14 mouse cellular contexts compared by ENCODE assay signal in genomic region chr1:86834351-86834987, GRCm38 (mm10).
DNase-seq lines count a peak whose midpoint lies in the region; ATAC-seq and TF ChIP-seq lines count a peak whose summit lies in the region.
"Had no signal": no experiment of that assay in that cellular context is flagged by ENCODE, and none has a peak within 500 bp of the region (broad histone marks: within the 10 kb centered on the region; RNA-seq: fewer than 3 reads in every experiment).

No protein-coding gene starts in this region.

- ATAC-seq in forebrain, embryonic 13.5 days = no peak
- ATAC-seq: hindbrain, postnatal 0 days; liver, postnatal 0 days had no signal

- 92% methylated on average over 2 of the region's 2 CpGs for WGBS in forebrain, embryonic 13.5 days

- H3K9ac ChIP-seq in forebrain, embryonic 13.5 days = no peak overlapping the region
- H3K9ac ChIP-seq: limb, embryonic 12.5 days; liver, postnatal 0 days had no signal

- DNase-seq in layer of hippocampus, adult 2 months (ENCODE audit: low spot score in 2 of 2) = no peak
- DNase-seq in layer of hippocampus, postnatal 25 days (ENCODE audit: extremely low spot score in 1 of 2, low spot score in 1 of 2) = no peak
- peak; percentile 17 for DNase-seq in NIH3T3 (ENCODE audit: low read depth)
- DNase-seq in brain, adult 2 months (ENCODE audit: low read depth, low spot score) = peak; percentile 8
- DNase-seq in kidney, postnatal 14 days = peak; percentile 39
- no peak for DNase-seq in T-cell, adult 2 months (ENCODE audit: low spot score)
- DNase-seq: gastrocnemius, adult 2 months; liver, postnatal 0 days; thymus, postnatal 14 days had no signal

- no peak overlapping the region for H3K4me2 ChIP-seq in forebrain, embryonic 13.5 days
- H3K4me2 ChIP-seq: limb, embryonic 12.5 days had no signal

- 0 out of 2 replicates have a peak, but pooled peaks cover 4% of the 10 kb centered on the region for H3K36me3 ChIP-seq in forebrain, embryonic 13.5 days (ENCODE audit: poor library complexity, severe bottlenecking)
- H3K36me3 ChIP-seq: forebrain, embryonic 10.5 days; limb, embryonic 12.5 days had no signal

- TF ChIP-seq CTCF in layer of hippocampus, adult 2 months (conservative IDR thresholded peaks at IDR 0.05) = no peak

- H3K4me1 ChIP-seq in forebrain, embryonic 13.5 days = 0 out of 2 replicates have a peak, but pooled peaks cover 2% of the 10 kb centered on the region
- H3K4me1 ChIP-seq: forebrain, embryonic 10.5 days; limb, embryonic 12.5 days had no signal

- H3K27ac ChIP-seq in layer of hippocampus, adult 2 months = peak overlapping the region; percentile 84
- H3K27ac ChIP-seq in forebrain, embryonic 13.5 days = no peak overlapping the region
- H3K27ac ChIP-seq: forebrain, embryonic 10.5 days; gastrocnemius, adult 2 months; hindbrain, postnatal 0 days; limb, embryonic 12.5 days had no signal

- H3K9me3 ChIP-seq in forebrain, embryonic 13.5 days (replicated peaks) = no peaks in the 10 kb centered on the region
- H3K9me3 ChIP-seq: forebrain, embryonic 10.5 days; limb, embryonic 12.5 days; megakaryocyte, embryonic 14.5 days had no signal

- H3K4me3 ChIP-seq in layer of hippocampus, adult 2 months = no peak overlapping the region
- H3K4me3 ChIP-seq in forebrain, embryonic 13.5 days = no peak overlapping the region
- H3K4me3 ChIP-seq: forebrain, embryonic 10.5 days; gastrocnemius, adult 2 months; limb, embryonic 12.5 days; megakaryocyte, embryonic 14.5 days had no signal

- H3K27me3 ChIP-seq in forebrain, embryonic 13.5 days = no peaks in the 10 kb centered on the region
- H3K27me3 ChIP-seq: limb, embryonic 12.5 days; megakaryocyte, embryonic 14.5 days had no signal

Comparison
In these comparisons a context has a peak if more than half of its experiments do, and no peak if none do; other contexts are left out.
1. DNase-seq: peak in NIH3T3 (single experiment), brain, adult 2 months (single experiment) and kidney, postnatal 14 days (single experiment); none in layer of hippocampus, adult 2 months (0 of 2), layer of hippocampus, postnatal 25 days (0 of 2) and T-cell, adult 2 months (single experiment).